Mouse (Mus musculus) embryo, embryonic 9.5 days (tissue): Measurements from ENCODE around the gene Trafd1.

Experiments
- DNase-seq: peaks from one replicate; pipeline ENCODE4 v3.0.0-alpha.2; 2017; ENCODE audit errors: extremely low spot score

Gene Trafd1

GRCm38 (mm10) chr5:121385461-121386119 lies at the start of gene Trafd1:
Gene Trafd1, minus strand, starts transcription at chr5:121385632.
- peak; percentile 91 for DNase-seq

GRCm38 (mm10) chr5:121428954-121429353 lies 43.5 kb upstream of the Trafd1 start:
- DNase-seq = no peak

GRCm38 (mm10) chr5:121423297-121423696 lies 37.9 kb upstream of the Trafd1 start:
- DNase-seq = no peak

GRCm38 (mm10) chr5:121422787-121423186 lies 37.4 kb upstream of the Trafd1 start:
- no peak for DNase-seq

- no peak for DNase-seq
Observed at GRCm38 (mm10) chr5:121420721-121421120, 35.3 kb upstream of the Trafd1 start.

GRCm38 (mm10) chr5:121410975-121411374 lies 25.5 kb upstream of the Trafd1 start:
- DNase-seq = no peak

GRCm38 (mm10) chr5:121407856-121408255 lies 22.4 kb upstream of the Trafd1 start:
- no peak for DNase-seq

- DNase-seq = no peak
Observed at GRCm38 (mm10) chr5:121400849-121401248, 15.4 kb upstream of the Trafd1 start.

- DNase-seq = no peak
Observed at GRCm38 (mm10) chr5:121400064-121400463, 14.6 kb upstream of the Trafd1 start.

GRCm38 (mm10) chr5:121399540-121399939 lies 14.1 kb upstream of the Trafd1 start:
- no peak for DNase-seq

- DNase-seq = no peak
Observed at GRCm38 (mm10) chr5:121398965-121399462, 13.6 kb upstream of the Trafd1 start.

- DNase-seq = peak; percentile 61
Observed at GRCm38 (mm10) chr5:121398146-121398964, 12.9 kb upstream of the Trafd1 start.

- DNase-seq = peak; percentile 91
Observed at GRCm38 (mm10) chr5:121397187-121398145, 12.0 kb upstream of the Trafd1 start, which contains the start of gene Naa25. Gene Naa25, plus strand, starts transcription at chr5:121397936.

- no peak for DNase-seq
Observed at GRCm38 (mm10) chr5:121395621-121396020, 10.2 kb upstream of the Trafd1 start.

GRCm38 (mm10) chr5:121393402-121393801 lies 8.0 kb upstream of the Trafd1 start:
- DNase-seq = no peak

- DNase-seq = peak; percentile 35
Observed at GRCm38 (mm10) chr5:121392667-121393380, 7.4 kb upstream of the Trafd1 start.

- DNase-seq = no peak
Observed at GRCm38 (mm10) chr5:121389691-121390090, 4.3 kb upstream of the Trafd1 start.

GRCm38 (mm10) chr5:121389106-121389505 lies 3.7 kb upstream of the Trafd1 start:
- DNase-seq = no peak

- no peak for DNase-seq
Observed at GRCm38 (mm10) chr5:121387126-121387525, 1.7 kb upstream of the Trafd1 start.

GRCm38 (mm10) chr5:121386120-121386909 lies 883 bp upstream of the Trafd1 start:
- DNase-seq = no peak
